Mouse (Mus musculus): ENCODE results near the gene Rnf213. TPM values are rescaled to one million over a fixed set of nuclear protein-coding genes. Genes with fewer than 3 reads are reported as not detected.

Rnf213 gene
- polyA plus RNA-seq, 1 experiment from 2014 or later: 1.1 TPM

GRCm38 (mm10) chr11:119506386-119506785 is 113.5 kb downstream of the Rnf213 start:
- ATAC-seq (ENCODE audit: low FRiP score): no peak
- H3K4me1 ChIP-seq: peaks cover 11% of the 10 kb centered on the region; the same call in 1 of the 2 replicates
- no peaks in the 10 kb centered on the region for H3K27me3 ChIP-seq (replicated peaks)
- H3K4me2 ChIP-seq: no peak overlapping the region
- H3K9ac ChIP-seq (replicated peaks): no peak overlapping the region
- peaks cover 47% of the 10 kb centered on the region for H3K36me3 ChIP-seq
- no peak overlapping the region for H3K4me3 ChIP-seq (replicated peaks)
- WGBS: 94% methylated on average over 4 of the region's 4 CpGs
- no peaks in the 10 kb centered on the region for H3K9me3 ChIP-seq (replicated peaks)
- no peak overlapping the region for H3K27ac ChIP-seq (replicated peaks)

- no peak overlapping the region for H3K27ac ChIP-seq (replicated peaks)
- no peak overlapping the region for H3K4me2 ChIP-seq
- no peak overlapping the region for H3K4me3 ChIP-seq (replicated peaks)
- 92% methylated on average over 8 of the region's 8 CpGs for WGBS
- H3K27me3 ChIP-seq (replicated peaks): no peaks in the 10 kb centered on the region
- peaks cover 34% of the 10 kb centered on the region for H3K36me3 ChIP-seq
- H3K9me3 ChIP-seq (replicated peaks): no peaks in the 10 kb centered on the region
- H3K9ac ChIP-seq (replicated peaks): no peak overlapping the region
- H3K4me1 ChIP-seq: peaks cover 11% of the 10 kb centered on the region; the same call in 1 of the 2 replicates
- ATAC-seq (ENCODE audit: low FRiP score): no peak
These were observed 114.9 kb downstream of the Rnf213 start for GRCm38 (mm10) chr11:119507772-119508171.

- Histone ChIP-seq H3K9me3 (replicated peaks) (no peaks in the 10 kb centered on the region), H3K4me2 (no peak overlapping the region), H3K4me1 (peaks cover 14% of the 10 kb centered on the region), H3K27ac (replicated peaks) (peak overlapping the region; percentile 41), H3K9ac (replicated peaks) (no peak overlapping the region), H3K27me3 (replicated peaks) (no peaks in the 10 kb centered on the region), H3K36me3 (peaks cover 32% of the 10 kb centered on the region), H3K4me3 (replicated peaks) (no peak overlapping the region)
- WGBS: 28% methylated on average over 5 of the region's 5 CpGs
- no peak for ATAC-seq (ENCODE audit: low FRiP score)
These were observed 116.4 kb downstream of the Rnf213 start for GRCm38 (mm10) chr11:119509165-119509776.

DNA sequence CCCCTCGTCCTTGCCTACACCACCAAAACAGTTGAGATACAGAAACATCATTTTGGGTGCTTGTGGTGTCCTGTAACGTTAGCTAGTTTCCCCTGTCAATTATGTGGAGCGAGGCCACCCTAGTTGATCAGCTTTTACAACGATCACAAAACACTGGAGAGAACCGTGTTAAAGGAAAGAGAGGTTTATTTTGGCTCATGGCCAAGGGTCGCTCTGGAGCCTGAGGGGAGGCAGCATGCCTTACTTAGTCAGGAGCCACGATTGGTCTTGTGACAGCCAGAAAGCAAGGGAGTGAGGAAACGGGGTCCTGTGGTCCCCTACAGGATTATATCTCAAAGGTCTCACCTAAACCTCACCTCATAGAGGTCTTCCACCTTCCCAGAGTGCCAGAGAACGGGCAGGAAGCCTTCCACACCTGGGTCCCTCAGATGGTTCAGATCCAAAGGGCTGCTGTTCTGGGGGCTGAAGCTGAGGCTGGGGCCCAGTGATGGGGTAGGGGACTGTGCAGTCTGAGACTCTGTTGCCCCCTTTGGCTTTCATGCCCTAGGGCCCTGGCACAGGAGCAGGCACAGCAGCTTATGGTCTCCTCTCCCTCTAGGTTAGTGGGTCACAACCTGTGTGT is 120.2 kb downstream of the Rnf213 start:
- Histone ChIP-seq H3K4me2 (no peak overlapping the region), H3K36me3 (0 out of 2 replicates have a peak, but pooled peaks cover 5% of the 10 kb centered on the region), H3K27ac (replicated peaks) (no peak overlapping the region), H3K4me3 (replicated peaks) (no peak overlapping the region), H3K9me3 (replicated peaks) (no peaks in the 10 kb centered on the region), H3K4me1 (peaks cover 38% of the 10 kb centered on the region), H3K27me3 (replicated peaks) (no peaks in the 10 kb centered on the region), H3K9ac (replicated peaks) (no peak overlapping the region)
- WGBS: 45% methylated on average over 9 of the region's 9 CpGs
- no peak for ATAC-seq (ENCODE audit: low FRiP score)

DNA sequence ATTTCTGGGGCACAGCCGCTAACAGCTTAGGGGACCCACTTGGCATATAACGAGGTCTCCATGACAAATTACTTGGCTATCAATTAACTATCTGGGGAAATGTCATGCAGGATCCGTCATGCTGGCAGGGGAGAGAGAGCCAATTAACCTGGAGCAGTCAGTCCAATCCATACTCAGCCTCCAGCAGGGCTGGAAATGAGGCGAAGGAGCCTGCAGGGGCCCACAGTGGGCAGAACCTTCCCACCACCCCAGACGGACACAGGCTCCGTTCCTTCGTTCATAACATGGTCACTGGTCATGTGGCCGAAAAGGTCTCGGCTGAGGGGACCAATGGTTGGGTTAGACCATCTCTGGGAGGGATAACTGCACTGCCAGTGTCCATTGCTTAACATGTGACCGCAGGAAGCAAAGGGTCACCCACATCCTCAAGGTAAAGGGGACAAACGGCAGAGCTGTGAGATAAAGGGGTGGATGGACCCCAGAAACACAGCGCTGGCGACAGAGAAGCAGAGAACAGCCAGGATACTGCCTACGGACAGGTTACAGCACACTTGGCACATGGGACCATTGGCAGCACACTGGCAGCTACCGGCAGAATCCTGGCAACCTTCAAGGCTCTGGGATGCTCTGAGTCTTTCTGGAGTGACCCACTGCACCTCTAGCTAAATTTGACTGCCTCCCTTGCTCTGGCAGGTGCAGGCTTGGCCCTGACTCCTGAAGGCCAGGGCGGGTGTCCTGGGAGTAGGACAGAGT is 121.4 kb downstream of the Rnf213 start:
- H3K27me3 ChIP-seq (replicated peaks): no peaks in the 10 kb centered on the region
- H3K4me3 ChIP-seq (replicated peaks): 0 out of 2 replicates have a peak overlapping the region, but pooled peaks have one; percentile 13
- H3K9ac ChIP-seq (replicated peaks): peak overlapping the region; percentile 28; the same call in 1 of the 2 replicates
- H3K4me1 ChIP-seq: peaks cover 32% of the 10 kb centered on the region
- WGBS: 38% methylated on average over 16 of the region's 16 CpGs
- H3K4me2 ChIP-seq: peak overlapping the region; percentile 48
- H3K27ac ChIP-seq (replicated peaks): peak overlapping the region; percentile 60
- no peak for ATAC-seq (ENCODE audit: low FRiP score)
- no peaks in the 10 kb centered on the region for H3K36me3 ChIP-seq
- H3K9me3 ChIP-seq (replicated peaks): no peaks in the 10 kb centered on the region

DNA sequence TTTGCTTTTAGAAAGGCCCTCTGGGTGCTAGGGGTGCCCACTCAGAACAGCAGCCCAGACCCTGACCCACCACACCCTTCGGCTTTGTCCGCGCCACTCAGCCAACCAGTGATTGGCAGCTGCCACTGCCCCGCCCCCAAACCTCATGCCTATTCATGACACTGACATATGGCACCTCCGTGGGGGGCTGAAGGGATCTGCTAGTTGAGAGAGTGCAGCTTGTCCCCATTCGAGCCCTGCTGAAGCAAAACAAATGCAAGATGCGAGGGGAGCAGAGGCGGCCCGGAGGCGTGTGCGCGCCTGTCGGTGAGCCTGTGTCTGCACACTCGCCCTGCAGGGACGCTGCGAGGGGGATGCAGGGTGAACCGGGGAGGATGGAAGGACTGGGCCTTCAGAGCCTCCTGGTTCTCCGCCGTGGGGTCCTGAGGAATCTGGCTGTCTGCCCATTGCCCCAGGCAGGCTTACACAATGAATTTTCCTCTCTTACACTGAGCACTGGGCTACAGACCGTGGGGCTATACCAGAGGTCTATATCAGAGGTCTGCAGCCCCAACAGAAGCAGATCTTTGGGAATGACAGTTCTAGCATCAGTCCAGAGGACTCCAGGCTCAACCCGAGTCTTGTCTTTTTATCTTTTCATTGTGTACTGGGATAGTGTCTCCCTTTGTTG is 122.2 kb downstream of the Rnf213 start:
- peak overlapping the region; percentile 13; the same call in 1 of the 2 replicates for H3K4me3 ChIP-seq (replicated peaks)
- peaks cover 27% of the 10 kb centered on the region for H3K4me1 ChIP-seq
- peak overlapping the region; percentile 48 for H3K4me2 ChIP-seq
- no peaks in the 10 kb centered on the region for H3K36me3 ChIP-seq
- peak overlapping the region; percentile 28; the same call in 1 of the 2 replicates for H3K9ac ChIP-seq (replicated peaks)
- peak; percentile 56; the same call in 1 of the 2 replicates for ATAC-seq (ENCODE audit: low FRiP score)
- no peaks in the 10 kb centered on the region for H3K27me3 ChIP-seq (replicated peaks)
- H3K27ac ChIP-seq (replicated peaks): peak overlapping the region; percentile 60
- no peaks in the 10 kb centered on the region for H3K9me3 ChIP-seq (replicated peaks)
- 3% methylated on average over 21 of the region's 21 CpGs for WGBS

DNA sequence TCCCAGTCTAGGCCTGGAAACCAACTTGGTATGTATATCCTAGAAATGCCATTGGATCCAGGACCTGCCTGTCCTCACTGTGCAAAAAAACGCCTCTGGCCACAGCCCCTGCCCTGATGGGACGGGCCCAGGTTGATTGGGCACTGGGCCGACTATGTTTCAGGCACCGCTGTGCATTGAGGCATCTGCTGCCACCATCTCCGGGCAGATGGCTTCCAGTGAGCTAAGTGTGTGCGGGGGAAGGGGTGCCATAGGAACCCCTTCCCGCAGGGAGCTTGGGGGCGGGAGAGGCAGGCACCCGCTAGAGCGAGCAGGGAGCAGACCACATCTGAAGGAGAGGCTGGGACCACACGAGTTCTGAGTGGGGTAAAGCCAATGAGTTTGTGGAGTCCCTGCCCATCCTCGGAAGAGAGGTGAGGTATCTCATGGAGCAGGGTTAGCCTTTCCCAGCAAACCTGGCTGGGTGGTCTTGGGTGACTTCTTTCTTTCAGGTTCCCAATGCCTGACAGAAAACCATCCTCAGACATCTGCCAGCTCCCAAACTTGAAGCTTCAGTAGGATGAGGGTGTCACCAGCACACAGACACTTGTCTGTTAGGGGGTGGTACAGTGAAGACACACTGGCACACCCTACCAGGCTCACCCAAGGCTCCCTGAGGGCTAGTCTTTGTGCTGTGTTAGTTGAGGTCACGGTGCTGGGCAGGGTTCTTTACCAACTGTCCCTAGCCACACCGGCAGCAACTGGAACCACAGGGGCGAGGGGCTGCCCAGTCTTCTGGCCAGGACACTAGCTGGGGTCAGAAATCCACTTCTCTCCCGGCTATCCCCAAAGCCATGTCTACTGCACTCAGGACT is 123.2 kb downstream of the Rnf213 start:
- Histone ChIP-seq H3K27ac (replicated peaks) (peak overlapping the region; percentile 60), H3K27me3 (replicated peaks) (no peaks in the 10 kb centered on the region), H3K4me2 (no peak overlapping the region), H3K9ac (replicated peaks) (no peak overlapping the region), H3K9me3 (replicated peaks) (no peaks in the 10 kb centered on the region), H3K4me3 (replicated peaks) (no peak overlapping the region), H3K4me1 (peaks cover 27% of the 10 kb centered on the region), H3K36me3 (no peaks in the 10 kb centered on the region)
- no peak for ATAC-seq (ENCODE audit: low FRiP score)
- 57% methylated on average over 16 of the region's 16 CpGs for WGBS

DNA sequence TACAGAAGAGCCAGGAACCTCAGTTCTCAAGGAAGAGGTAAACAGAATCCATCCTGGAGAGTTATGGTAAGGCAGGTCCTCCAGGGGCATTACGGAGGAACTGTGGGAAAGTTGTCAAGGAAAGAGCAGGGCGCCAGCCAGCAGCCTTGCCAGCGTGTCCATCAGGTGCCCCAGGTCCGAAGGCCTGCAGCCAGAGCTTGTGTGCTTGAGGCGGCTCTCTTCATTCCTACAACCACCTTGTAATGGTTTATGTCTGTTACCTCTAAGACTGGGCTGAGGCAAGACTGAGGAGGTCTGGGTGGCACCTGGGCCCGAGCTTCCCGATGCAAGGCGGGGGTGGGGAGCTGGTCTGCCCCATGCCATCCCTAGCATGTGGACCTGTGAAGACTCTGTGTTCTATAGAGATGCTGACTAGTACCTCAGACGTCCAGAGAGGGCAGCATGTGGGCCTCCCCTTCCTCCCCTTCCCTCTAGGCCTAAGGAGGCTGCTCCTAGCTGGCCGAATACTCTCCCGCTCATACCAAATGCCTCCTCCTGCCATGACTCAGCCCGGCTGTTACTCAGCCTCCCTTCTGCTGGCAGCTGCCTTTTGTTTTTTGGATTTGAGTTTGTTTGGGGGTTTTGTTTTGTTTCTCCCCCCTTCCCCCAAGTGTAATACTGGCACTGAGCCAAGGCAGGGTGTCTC is 123.9 kb downstream of the Rnf213 start:
- Histone ChIP-seq H3K27ac (replicated peaks) (0 out of 2 replicates have a peak overlapping the region, but pooled peaks have one; percentile 23), H3K9me3 (replicated peaks) (no peaks in the 10 kb centered on the region), H3K36me3 (no peaks in the 10 kb centered on the region), H3K9ac (replicated peaks) (no peak overlapping the region), H3K4me2 (no peak overlapping the region), H3K4me3 (replicated peaks) (no peak overlapping the region), H3K27me3 (replicated peaks) (no peaks in the 10 kb centered on the region), H3K4me1 (peaks cover 27% of the 10 kb centered on the region)
- ATAC-seq (ENCODE audit: low FRiP score): no peak
- 62% methylated on average over 12 of the region's 12 CpGs for WGBS

GRCm38 (mm10) chr11:119519387-119519786 is 126.5 kb downstream of the Rnf213 start:
- H3K27me3 ChIP-seq (replicated peaks): no peaks in the 10 kb centered on the region
- no peak for ATAC-seq (ENCODE audit: low FRiP score)
- no peak overlapping the region for H3K27ac ChIP-seq (replicated peaks)
- no peak overlapping the region for H3K4me2 ChIP-seq
- no peaks in the 10 kb centered on the region for H3K36me3 ChIP-seq
- H3K9me3 ChIP-seq (replicated peaks): no peaks in the 10 kb centered on the region
- no peak overlapping the region for H3K4me3 ChIP-seq (replicated peaks)
- H3K4me1 ChIP-seq: peaks cover 23% of the 10 kb centered on the region
- 100% methylated on average over 1 of the region's 1 CpGs for WGBS
- no peak overlapping the region for H3K9ac ChIP-seq (replicated peaks)

DNA sequence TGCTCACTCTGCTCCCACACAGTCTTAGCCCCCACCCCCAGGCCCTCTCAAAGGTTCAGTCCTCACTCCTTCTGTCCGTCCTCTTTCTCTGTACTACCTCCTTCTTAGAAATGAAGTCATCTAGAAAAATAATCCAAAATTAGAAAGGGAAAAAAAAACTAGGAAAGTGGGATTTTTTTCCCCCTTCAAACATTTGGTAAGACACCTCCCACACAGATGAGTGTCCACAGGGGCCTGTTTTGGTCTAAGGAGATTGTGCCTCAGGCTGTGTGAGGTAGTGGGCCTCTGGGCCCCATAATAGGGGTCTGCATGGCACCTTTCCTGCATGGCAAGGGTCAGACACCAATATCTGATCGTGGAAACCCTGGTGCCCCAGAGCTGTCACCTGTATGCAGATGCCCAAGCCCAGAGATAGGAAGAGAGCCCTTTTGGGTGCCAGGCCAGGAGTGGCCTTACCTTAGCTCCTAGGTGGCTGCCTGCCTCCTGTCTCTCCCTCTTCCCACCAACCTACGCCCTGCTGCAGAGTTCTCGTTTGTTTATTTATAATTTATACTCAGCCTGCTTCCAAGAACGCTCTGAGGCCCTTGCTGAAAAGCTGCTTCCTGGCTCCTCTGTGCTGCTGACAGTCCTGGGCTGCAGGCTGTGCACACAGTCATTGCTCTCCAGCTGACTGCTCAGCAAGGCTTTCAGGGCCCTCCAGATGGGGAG is 127.3 kb downstream of the Rnf213 start:
- H3K4me2 ChIP-seq: no peak overlapping the region
- H3K9me3 ChIP-seq (replicated peaks): no peaks in the 10 kb centered on the region
- no peak overlapping the region for H3K4me3 ChIP-seq (replicated peaks)
- peaks cover 20% of the 10 kb centered on the region for H3K4me1 ChIP-seq
- H3K36me3 ChIP-seq: no peaks in the 10 kb centered on the region
- H3K27ac ChIP-seq (replicated peaks): no peak overlapping the region
- 72% methylated on average over 5 of the region's 5 CpGs for WGBS
- H3K27me3 ChIP-seq (replicated peaks): no peaks in the 10 kb centered on the region
- no peak for ATAC-seq (ENCODE audit: low FRiP score)
- H3K9ac ChIP-seq (replicated peaks): no peak overlapping the region
